Mouse (Mus musculus) E14TG2a.4 (cell line): Measurements from ENCODE around the gene Riok1.

Experiments
- H3K27me3 ChIP-seq: 2 replicates; pipeline ENCODE4 v1.6.1; 2014; ENCODE audit warnings: low read length, control low read depth; ENCODE audit not compliant: insufficient read depth
- H3K36me3 ChIP-seq: 2 replicates; pipeline ENCODE4 v1.6.1; 2014; ENCODE audit warnings: low read length, control low read depth; ENCODE audit not compliant: insufficient read depth
- H3K4me1 ChIP-seq: replicated peaks from 2 replicates; pipeline ENCODE4 v1.6.1; 2014; ENCODE audit warnings: low read depth, low read length, control low read depth
- H3K4me3 ChIP-seq: replicated peaks from 2 replicates; pipeline ENCODE4 v1.5.1; 2014; ENCODE audit warnings: mild to moderate bottlenecking, low read length
- H3K9me3 ChIP-seq: 2 replicates; pipeline ENCODE4 v1.6.1; 2014; ENCODE audit warnings: low read length, control low read depth
- CTCF ChIP-seq: conservative IDR thresholded peaks from 2 replicates; pipeline ENCODE4 v1.5.1; 2014; ENCODE audit warnings: low read length
- NANOG ChIP-seq: IDR thresholded peaks from 2 replicates; pipeline ENCODE4 v1.6.1; 2014; ENCODE audit warnings: borderline replicate concordance, low read length, mixed read lengths
- POU5F1 ChIP-seq: IDR thresholded peaks from 2 replicates; pipeline ENCODE4 v1.6.1; 2014; ENCODE audit warnings: low read length, borderline replicate concordance

The Riok1 gene

GRCm38 (mm10) chr13:38089871-38090270, 53.1 kb downstream of the Riok1 start:
- no peak overlapping the region for H3K4me3 ChIP-seq
- no peaks in the 10 kb centered on the region for H3K9me3 ChIP-seq
- H3K4me1 ChIP-seq: peaks cover 3% of the 10 kb centered on the region; the same call in 1 of the 2 replicates
- no peaks in the 10 kb centered on the region for H3K27me3 ChIP-seq
- TF ChIP-seq CTCF (no peak), POU5F1 (no peak), NANOG (no peak)
- no peaks in the 10 kb centered on the region for H3K36me3 ChIP-seq

DNA sequence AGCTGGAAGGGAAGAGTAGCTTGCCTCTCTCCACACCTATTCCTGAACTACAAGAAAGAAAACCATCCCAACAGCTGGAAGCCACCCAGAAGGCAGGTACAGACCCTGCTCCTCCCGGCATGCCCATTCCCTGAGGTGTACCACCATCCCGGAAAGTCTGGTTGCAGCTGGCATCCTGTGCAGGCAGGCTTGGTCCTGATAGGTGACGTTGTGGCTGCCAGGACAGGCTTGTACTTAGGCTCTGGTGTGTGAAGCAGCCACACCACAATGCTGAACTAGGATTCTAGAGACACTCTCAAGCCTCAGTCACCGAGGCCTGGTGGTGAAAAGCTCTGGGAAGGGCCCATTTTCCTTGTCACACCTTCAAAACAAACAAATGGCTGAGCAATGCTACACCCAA, 59.4 kb downstream of the Riok1 start:
- Histone ChIP-seq H3K9me3 (no peaks in the 10 kb centered on the region), H3K4me3 (no peak overlapping the region), H3K4me1 (peaks cover 2% of the 10 kb centered on the region; the same call in 1 of the 2 replicates), H3K36me3 (no peaks in the 10 kb centered on the region), H3K27me3 (no peaks in the 10 kb centered on the region)
- TF ChIP-seq NANOG (no peak), CTCF (no peak), POU5F1 (no peak)

- TF ChIP-seq POU5F1: no peak
- no peak for TF ChIP-seq CTCF
- TF ChIP-seq NANOG: no peak
- no peak overlapping the region for H3K4me3 ChIP-seq
- peaks cover 55% of the 10 kb centered on the region for H3K4me1 ChIP-seq
- H3K36me3 ChIP-seq: no peaks in the 10 kb centered on the region
- no peaks in the 10 kb centered on the region for H3K27me3 ChIP-seq
- no peaks in the 10 kb centered on the region for H3K9me3 ChIP-seq
Measured at GRCm38 (mm10) chr13:38103406-38103805, 66.6 kb downstream of the Riok1 start.

- TF ChIP-seq POU5F1: no peak
- no peak for TF ChIP-seq NANOG
- no peak for TF ChIP-seq CTCF
- H3K9me3 ChIP-seq: no peaks in the 10 kb centered on the region
- H3K4me1 ChIP-seq: peaks cover 59% of the 10 kb centered on the region
- no peaks in the 10 kb centered on the region for H3K27me3 ChIP-seq
- no peak overlapping the region for H3K4me3 ChIP-seq
- no peaks in the 10 kb centered on the region for H3K36me3 ChIP-seq
Measured at GRCm38 (mm10) chr13:38104501-38104900, 67.7 kb downstream of the Riok1 start.

- TF ChIP-seq POU5F1 (no peak), CTCF (no peak), NANOG (no peak; the same call in 1 of the 2 replicates)
- no peaks in the 10 kb centered on the region for H3K36me3 ChIP-seq
- H3K4me1 ChIP-seq: peaks cover 46% of the 10 kb centered on the region
Measured at GRCm38 (mm10) chr13:38109081-38109480, 72.3 kb downstream of the Riok1 start.

More at GRCm38 (mm10) chr13:38109081-38109480, 72.3 kb downstream of the Riok1 start:
- no peaks in the 10 kb centered on the region for H3K9me3 ChIP-seq
- no peaks in the 10 kb centered on the region for H3K27me3 ChIP-seq
- H3K4me3 ChIP-seq: peak overlapping the region; percentile 8; the same call in 1 of the 2 replicates
